Mouse (Mus musculus) stomach, postnatal 0 days (tissue): Measurements from ENCODE around the gene Rxfp2. TPM values are rescaled to one million over a fixed set of nuclear protein-coding genes. Genes with fewer than 3 reads are reported as not detected.
A peak's percentile ranks its signal among the peaks of the same experiment; 100 is the strongest.

Source experiments
- ATAC-seq: fragments of 200-750 bp; cut with Nextera tagmentation; 2 replicates; pipeline ENCODE4 v1.8.0; 2017; ENCODE audit not compliant: low FRiP score, low TSS enrichment
- DNase-seq: peaks from one replicate; pipeline ENCODE4 v3.0.0-alpha.2; 2016; ENCODE audit warnings: low spot score
- H3K27ac ChIP-seq: fragments of 300-500 bp; sonication (generic); replicated peaks from 2 replicates; pipeline ENCODE4 v1.5.1; 2014; ENCODE audit warnings: mild to moderate bottlenecking, control low read depth
- H3K27me3 ChIP-seq: fragments of 300-500 bp; sonication (generic); 2 replicates; pipeline ENCODE4 v1.6.1; 2014; ENCODE audit warnings: low read length; ENCODE audit not compliant: control insufficient read depth, insufficient read depth
- H3K36me3 ChIP-seq: fragments of 300-500 bp; sonication (generic); 2 replicates; pipeline ENCODE4 v1.6.1; 2014; ENCODE audit warnings: low read length, mixed read lengths; ENCODE audit not compliant: control insufficient read depth, insufficient read depth
- H3K4me1 ChIP-seq: fragments of 300-500 bp; sonication (generic); replicated peaks from 2 replicates; pipeline ENCODE4 v1.6.1; 2014; ENCODE audit warnings: antibody characterized with exemption; ENCODE audit not compliant: control insufficient read depth, insufficient read depth
- H3K4me2 ChIP-seq: fragments of 300-500 bp; sonication (generic); replicated peaks from 2 replicates; pipeline ENCODE4 v1.6.1; 2014; ENCODE audit warnings: low read depth, mild to moderate bottlenecking, control low read depth, moderate library complexity
- H3K4me3 ChIP-seq: fragments of 300-500 bp; sonication (generic); 2 replicates; pipeline ENCODE4 v1.5.1; 2014; ENCODE audit warnings: low read depth, low read length, control low read depth
- H3K9ac ChIP-seq: fragments of 300-500 bp; sonication (generic); 2 replicates; pipeline ENCODE4 v1.6.1; 2014; ENCODE audit warnings: mild to moderate bottlenecking, low read length, control low read depth, mixed read lengths
- H3K9me3 ChIP-seq: fragments of 300-500 bp; sonication (generic); 2 replicates; pipeline ENCODE4 v1.6.1; 2016; ENCODE audit warnings: low read length; ENCODE audit not compliant: control insufficient read depth
- CTCF ChIP-seq: IDR thresholded peaks from 2 replicates; pipeline ENCODE4 v1.5.1; 2016; ENCODE audit warnings: antibody characterized with exemption, low read depth, mild to moderate bottlenecking, moderate library complexity
- EP300 ChIP-seq: optimal IDR thresholded peaks from 2 replicates; pipeline ENCODE3; 2016; ENCODE audit warnings: antibody characterized with exemption
- WGBS: fragments of 180-500 bp; shearing (Covaris S2); extraction: QIAGEN DNeasy Blood & Tissue Kit; methylation state at CpG from one replicate; pipeline ENCODE4 v1.1.7; 2014; 5-methylcytosine and 5-hydroxymethylcytosine counted together
- polyA plus RNA-seq: library from polyadenylated mRNA; unstranded; fragments of >200 nt; fragmentation: Nextera tagmentation; extraction: Ambion mirVana; gene quantifications from 2 replicates; pipeline ENCODE4 v1.2.1, GENCODE M21; 2015

The Rxfp2 gene
- polyA plus RNA-seq, 1 experiment from 2014 or later = 0.06 TPM

- WGBS = 71% methylated on average over 11 of the region's 11 CpGs
- TF ChIP-seq CTCF (no peak), EP300 (no peak)
These were observed 83.3 kb downstream of the Rxfp2 start for GRCm38 (mm10) chr5:150101789-150102188.

DNA sequence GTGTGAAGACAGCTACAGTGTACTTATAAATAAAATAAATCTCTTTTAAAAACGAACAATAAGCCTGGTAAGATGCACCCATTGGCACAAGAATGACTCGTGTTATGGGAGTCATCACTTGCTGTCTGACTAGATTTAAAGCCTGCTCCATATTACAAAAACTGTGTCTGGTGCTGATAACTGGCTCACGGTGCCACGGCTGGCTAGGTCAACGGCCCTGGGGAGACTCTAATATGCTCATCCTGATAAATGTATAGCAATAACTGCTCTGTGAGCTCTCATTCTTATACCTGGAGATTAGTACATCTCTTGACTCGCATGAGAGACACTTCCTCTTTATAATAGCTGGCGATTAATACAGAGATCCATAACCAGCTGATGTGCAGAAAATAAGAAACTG, 87.9 kb downstream of the Rxfp2 start:
- TF ChIP-seq EP300 = no peak
- no peak for TF ChIP-seq CTCF
- Histone ChIP-seq H3K27ac (no peak overlapping the region), H3K36me3 (no peaks in the 10 kb centered on the region), H3K4me3 (no peak overlapping the region), H3K9ac (no peak overlapping the region), H3K27me3 (no peaks in the 10 kb centered on the region), H3K4me2 (no peak overlapping the region), H3K4me1 (no peaks in the 10 kb centered on the region), H3K9me3 (no peaks in the 10 kb centered on the region)
- 86% methylated on average over 7 of the region's 7 CpGs for WGBS
- no peak for DNase-seq
- ATAC-seq = no peak

More at GRCm38 (mm10) chr5:150101789-150102188, 83.3 kb downstream of the Rxfp2 start:
- Histone ChIP-seq H3K36me3 (no peaks in the 10 kb centered on the region), H3K9me3 (no peaks in the 10 kb centered on the region), H3K9ac (no peak overlapping the region), H3K27me3 (no peaks in the 10 kb centered on the region), H3K27ac (no peak overlapping the region), H3K4me2 (no peak overlapping the region), H3K4me1 (no peaks in the 10 kb centered on the region), H3K4me3 (no peak overlapping the region)
- ATAC-seq = no peak
- no peak for DNase-seq

DNA sequence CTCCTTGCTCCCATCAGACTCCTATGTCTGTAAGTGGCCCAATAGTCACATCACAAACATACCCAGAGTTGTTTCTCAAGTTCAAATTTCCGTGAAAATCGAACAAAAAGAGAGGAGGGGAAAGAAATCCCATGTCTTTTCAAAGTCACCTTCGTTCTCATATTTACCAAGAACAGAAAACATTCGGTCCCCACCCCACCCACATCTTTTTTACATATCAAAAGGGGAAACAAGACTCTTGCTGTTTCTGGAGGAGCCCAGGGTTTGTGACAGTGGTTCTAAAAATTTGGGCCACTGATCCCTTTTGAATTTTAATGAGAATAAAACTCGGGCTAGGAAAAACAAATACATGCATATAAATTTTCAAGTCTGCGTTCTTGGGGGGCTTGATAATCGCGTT, 92.8 kb downstream of the Rxfp2 start:
- Histone ChIP-seq H3K4me1 (no peaks in the 10 kb centered on the region), H3K36me3 (no peaks in the 10 kb centered on the region), H3K4me2 (no peak overlapping the region), H3K27ac (no peak overlapping the region), H3K9me3 (no peaks in the 10 kb centered on the region), H3K4me3 (no peak overlapping the region), H3K9ac (no peak overlapping the region), H3K27me3 (no peaks in the 10 kb centered on the region)
- DNase-seq (no peak), ATAC-seq (no peak)
- 42% methylated on average over 8 of the region's 8 CpGs for WGBS
- TF ChIP-seq EP300 (no peak), CTCF (no peak)

- no peak overlapping the region for H3K27ac ChIP-seq
- no peak overlapping the region for H3K4me3 ChIP-seq
- H3K9ac ChIP-seq = no peak overlapping the region
- no peaks in the 10 kb centered on the region for H3K9me3 ChIP-seq
- DNase-seq (no peak), ATAC-seq (no peak)
- no peaks in the 10 kb centered on the region for H3K4me1 ChIP-seq
- 82% methylated on average over 7 of the region's 7 CpGs for WGBS
- TF ChIP-seq EP300 = no peak
- peak; percentile 62 for TF ChIP-seq CTCF
- H3K36me3 ChIP-seq = no peaks in the 10 kb centered on the region
- H3K4me2 ChIP-seq = no peak overlapping the region
- H3K27me3 ChIP-seq = no peaks in the 10 kb centered on the region
These were observed 95.5 kb downstream of the Rxfp2 start for GRCm38 (mm10) chr5:150114007-150114406.

DNA sequence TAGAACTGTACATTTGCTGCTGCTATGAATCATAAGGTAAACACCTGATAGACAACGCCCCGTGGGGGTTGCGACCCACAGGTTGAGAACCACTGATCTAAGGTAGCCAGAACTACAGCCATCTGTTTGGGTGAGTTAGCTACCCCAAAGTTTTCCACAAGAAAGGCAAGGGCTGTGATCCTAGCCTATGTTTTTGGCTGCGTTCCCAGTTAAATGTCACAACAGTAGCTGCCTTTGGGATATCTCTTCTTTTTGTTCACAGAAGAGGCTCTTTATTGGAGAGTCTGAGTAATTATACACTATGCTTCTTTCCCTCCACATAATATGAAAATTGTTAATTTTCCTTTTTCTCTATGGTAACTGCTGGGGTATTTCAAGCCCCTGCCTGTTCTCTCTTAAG, 96.3 kb downstream of the Rxfp2 start:
- H3K9me3 ChIP-seq = no peaks in the 10 kb centered on the region
- 57% methylated on average over 4 of the region's 4 CpGs for WGBS
- no peak overlapping the region for H3K4me2 ChIP-seq
- no peaks in the 10 kb centered on the region for H3K36me3 ChIP-seq
- no peaks in the 10 kb centered on the region for H3K27me3 ChIP-seq
- no peak overlapping the region for H3K9ac ChIP-seq
- DNase-seq (no peak), ATAC-seq (no peak)
- H3K27ac ChIP-seq = no peak overlapping the region
- no peaks in the 10 kb centered on the region for H3K4me1 ChIP-seq
- H3K4me3 ChIP-seq = no peak overlapping the region
- TF ChIP-seq CTCF (no peak), EP300 (no peak)

GRCm38 (mm10) chr5:150115271-150116092, 97.0 kb downstream of the Rxfp2 start:
- ATAC-seq = no peak
- WGBS = 51% methylated on average over 16 of the region's 16 CpGs
- Histone ChIP-seq H3K9ac (no peak overlapping the region), H3K4me3 (no peak overlapping the region), H3K4me2 (0 out of 2 replicates have a peak overlapping the region, but pooled peaks have one; percentile 8), H3K27me3 (no peaks in the 10 kb centered on the region), H3K27ac (no peak overlapping the region), H3K4me1 (no peaks in the 10 kb centered on the region), H3K36me3 (no peaks in the 10 kb centered on the region), H3K9me3 (no peaks in the 10 kb centered on the region)
- peak; percentile 36 for DNase-seq
- TF ChIP-seq EP300 (no peak), CTCF (no peak)
